Mouse (Mus musculus): ENCODE data around the gene Fbxl17. TPM values are rescaled to one million over a fixed set of nuclear protein-coding genes. Genes with fewer than 3 reads are reported as not detected.

Fbxl17 gene
- polyA plus RNA-seq (2015; fragmentation: Nextera tagmentation; extraction: Ambion mirVana): 22.1 and 22.7 TPM in 2 replicates

- under 1% methylated on average over 75 of the region's 80 CpGs for WGBS
- Histone ChIP-seq H3K4me2 (ENCODE audit: low read length) (peak within 1 kb of the TSS; percentile 71), H3K4me1 (ENCODE audit: control insufficient read depth, insufficient read depth, low read length) (peaks cover 35% of the 10 kb centered on the region), H3K36me3 (ENCODE audit: control insufficient read depth, insufficient read depth, low read length) (no peaks in the 10 kb centered on the region), H3K27me3 (ENCODE audit: control insufficient read depth, insufficient read depth, low read depth, low read length) (no peaks in the 10 kb centered on the region), H3K9ac (ENCODE audit: low read depth, low read length) (peak within 1 kb of the TSS; percentile 99), H3K4me3 (ENCODE audit: low read depth, low read length) (peak within 1 kb of the TSS; percentile 96), H3K27ac (ENCODE audit: low read length) (peak within 1 kb of the TSS; percentile 97), H3K9me3 (replicated peaks; ENCODE audit: control insufficient read depth, low read length, poor library complexity, severe bottlenecking) (no peaks in the 10 kb centered on the region)
- peak; percentile 66 for ATAC-seq
Measured at GRCm38 (mm10) chr17:63499636-63500155, at the start of gene Fbxl17. Fbxl17 (minus strand) TSS chr17:63500017.

GRCm38 (mm10) chr17:63547465-63547864 lies 47.6 kb upstream of the Fbxl17 start:
- Histone ChIP-seq H3K9me3 (replicated peaks; ENCODE audit: control insufficient read depth, low read length, poor library complexity, severe bottlenecking) (no peaks in the 10 kb centered on the region), H3K9ac (ENCODE audit: low read depth, low read length) (no peak overlapping the region), H3K4me2 (ENCODE audit: low read length) (no peak overlapping the region), H3K27ac (ENCODE audit: low read length) (no peak overlapping the region), H3K4me3 (ENCODE audit: low read depth, low read length) (no peak overlapping the region), H3K4me1 (ENCODE audit: control insufficient read depth, insufficient read depth, low read length) (no peaks in the 10 kb centered on the region), H3K36me3 (ENCODE audit: control insufficient read depth, insufficient read depth, low read length) (no peaks in the 10 kb centered on the region), H3K27me3 (ENCODE audit: control insufficient read depth, insufficient read depth, low read depth, low read length) (no peaks in the 10 kb centered on the region)
- ATAC-seq: no peak
- 90% methylated on average over 4 of the region's 4 CpGs for WGBS

- no peak overlapping the region for H3K27ac ChIP-seq (ENCODE audit: low read length)
- H3K4me2 ChIP-seq (ENCODE audit: low read length): no peak overlapping the region
- no peak overlapping the region for H3K9ac ChIP-seq (ENCODE audit: low read depth, low read length)
- 84% methylated on average over 17 of the region's 17 CpGs for WGBS
- H3K27me3 ChIP-seq (ENCODE audit: control insufficient read depth, insufficient read depth, low read depth, low read length): no peaks in the 10 kb centered on the region
- no peaks in the 10 kb centered on the region for H3K4me1 ChIP-seq (ENCODE audit: control insufficient read depth, insufficient read depth, low read length)
- H3K9me3 ChIP-seq (replicated peaks; ENCODE audit: control insufficient read depth, low read length, poor library complexity, severe bottlenecking): no peaks in the 10 kb centered on the region
- no peaks in the 10 kb centered on the region for H3K36me3 ChIP-seq (ENCODE audit: control insufficient read depth, insufficient read depth, low read length)
- H3K4me3 ChIP-seq (ENCODE audit: low read depth, low read length): no peak overlapping the region
- ATAC-seq: no peak
Measured at GRCm38 (mm10) chr17:63534576-63535265, 34.9 kb upstream of the Fbxl17 start.

GRCm38 (mm10) chr17:63533074-63533836 lies 33.4 kb upstream of the Fbxl17 start:
- Histone ChIP-seq H3K27ac (ENCODE audit: low read length) (no peak overlapping the region), H3K4me1 (ENCODE audit: control insufficient read depth, insufficient read depth, low read length) (no peaks in the 10 kb centered on the region), H3K36me3 (ENCODE audit: control insufficient read depth, insufficient read depth, low read length) (no peaks in the 10 kb centered on the region), H3K9me3 (replicated peaks; ENCODE audit: control insufficient read depth, low read length, poor library complexity, severe bottlenecking) (no peaks in the 10 kb centered on the region), H3K4me2 (ENCODE audit: low read length) (no peak overlapping the region), H3K4me3 (ENCODE audit: low read depth, low read length) (no peak overlapping the region), H3K9ac (ENCODE audit: low read depth, low read length) (no peak overlapping the region), H3K27me3 (ENCODE audit: control insufficient read depth, insufficient read depth, low read depth, low read length) (no peaks in the 10 kb centered on the region)
- 18% methylated on average over 6 of the region's 6 CpGs for WGBS
- no peak for ATAC-seq

- Histone ChIP-seq H3K27ac (ENCODE audit: low read length) (no peak overlapping the region), H3K27me3 (ENCODE audit: control insufficient read depth, insufficient read depth, low read depth, low read length) (no peaks in the 10 kb centered on the region), H3K4me2 (ENCODE audit: low read length) (no peak overlapping the region), H3K4me3 (ENCODE audit: low read depth, low read length) (no peak overlapping the region), H3K9ac (ENCODE audit: low read depth, low read length) (no peak overlapping the region), H3K9me3 (replicated peaks; ENCODE audit: control insufficient read depth, low read length, poor library complexity, severe bottlenecking) (no peaks in the 10 kb centered on the region), H3K4me1 (ENCODE audit: control insufficient read depth, insufficient read depth, low read length) (no peaks in the 10 kb centered on the region), H3K36me3 (ENCODE audit: control insufficient read depth, insufficient read depth, low read length) (no peaks in the 10 kb centered on the region)
- ATAC-seq: no peak
- 68% methylated on average over 6 of the region's 6 CpGs for WGBS
Measured at GRCm38 (mm10) chr17:63529476-63529875, 29.7 kb upstream of the Fbxl17 start.

- WGBS: 81% methylated on average over 2 of the region's 2 CpGs
- H3K4me1 ChIP-seq (ENCODE audit: control insufficient read depth, insufficient read depth, low read length): no peaks in the 10 kb centered on the region
- no peak for ATAC-seq
- no peaks in the 10 kb centered on the region for H3K9me3 ChIP-seq (replicated peaks; ENCODE audit: control insufficient read depth, low read length, poor library complexity, severe bottlenecking)
- H3K36me3 ChIP-seq (ENCODE audit: control insufficient read depth, insufficient read depth, low read length): no peaks in the 10 kb centered on the region
- no peak overlapping the region for H3K4me3 ChIP-seq (ENCODE audit: low read depth, low read length)
- H3K9ac ChIP-seq (ENCODE audit: low read depth, low read length): no peak overlapping the region
- H3K4me2 ChIP-seq (ENCODE audit: low read length): no peak overlapping the region
- no peak overlapping the region for H3K27ac ChIP-seq (ENCODE audit: low read length)
- H3K27me3 ChIP-seq (ENCODE audit: control insufficient read depth, insufficient read depth, low read depth, low read length): no peaks in the 10 kb centered on the region
Measured at GRCm38 (mm10) chr17:63520691-63521090, 20.9 kb upstream of the Fbxl17 start.

GRCm38 (mm10) chr17:63510451-63510850 lies 10.6 kb upstream of the Fbxl17 start:
- no peak for ATAC-seq
- no peaks in the 10 kb centered on the region for H3K9me3 ChIP-seq (replicated peaks; ENCODE audit: control insufficient read depth, low read length, poor library complexity, severe bottlenecking)
- 93% methylated on average over 2 of the region's 2 CpGs for WGBS
- no peak overlapping the region for H3K4me2 ChIP-seq (ENCODE audit: low read length)
- H3K27ac ChIP-seq (ENCODE audit: low read length): no peak overlapping the region
- no peak overlapping the region for H3K4me3 ChIP-seq (ENCODE audit: low read depth, low read length)
- no peaks in the 10 kb centered on the region for H3K4me1 ChIP-seq (ENCODE audit: control insufficient read depth, insufficient read depth, low read length)
- H3K27me3 ChIP-seq (ENCODE audit: control insufficient read depth, insufficient read depth, low read depth, low read length): no peaks in the 10 kb centered on the region
- H3K36me3 ChIP-seq (ENCODE audit: control insufficient read depth, insufficient read depth, low read length): no peaks in the 10 kb centered on the region
- H3K9ac ChIP-seq (ENCODE audit: low read depth, low read length): no peak overlapping the region

- Histone ChIP-seq H3K27me3 (ENCODE audit: control insufficient read depth, insufficient read depth, low read depth, low read length) (no peaks in the 10 kb centered on the region), H3K9me3 (replicated peaks; ENCODE audit: control insufficient read depth, low read length, poor library complexity, severe bottlenecking) (no peaks in the 10 kb centered on the region), H3K4me2 (ENCODE audit: low read length) (peak overlapping the region; percentile 71), H3K4me1 (ENCODE audit: control insufficient read depth, insufficient read depth, low read length) (peaks cover 24% of the 10 kb centered on the region), H3K36me3 (ENCODE audit: control insufficient read depth, insufficient read depth, low read length) (no peaks in the 10 kb centered on the region), H3K9ac (ENCODE audit: low read depth, low read length) (no peak overlapping the region), H3K27ac (ENCODE audit: low read length) (no peak overlapping the region), H3K4me3 (ENCODE audit: low read depth, low read length) (peak overlapping the region; percentile 96)
- 97% methylated on average over 6 of the region's 6 CpGs for WGBS
- ATAC-seq: no peak
Measured at GRCm38 (mm10) chr17:63501091-63501490, 1.3 kb upstream of the Fbxl17 start.

Data from midbrain, embryonic 16.5 days (tissue).